Mouse (Mus musculus): ENCODE measurements around the gene Poc5.

Poc5 gene

GRCm38 (mm10) chr13:96431595-96432156, 43.6 kb downstream of the Poc5 start:
- CTCF ChIA-PET = interaction anchor here (1.8 kb wide), 1 partner anchor 161 kb away, joined by 9 read pairs; no protein-coding TSS in a partner anchor

GRCm38 (mm10) chr13:96432376-96432811, 44.3 kb downstream of the Poc5 start:
- CTCF ChIA-PET = no interaction called here

GRCm38 (mm10) chr13:96433041-96433440, 44.9 kb downstream of the Poc5 start:
- CTCF ChIA-PET = no interaction called here

- CTCF ChIA-PET = no interaction called here
Observed at GRCm38 (mm10) chr13:96433648-96434190, 45.6 kb downstream of the Poc5 start.

DNA sequence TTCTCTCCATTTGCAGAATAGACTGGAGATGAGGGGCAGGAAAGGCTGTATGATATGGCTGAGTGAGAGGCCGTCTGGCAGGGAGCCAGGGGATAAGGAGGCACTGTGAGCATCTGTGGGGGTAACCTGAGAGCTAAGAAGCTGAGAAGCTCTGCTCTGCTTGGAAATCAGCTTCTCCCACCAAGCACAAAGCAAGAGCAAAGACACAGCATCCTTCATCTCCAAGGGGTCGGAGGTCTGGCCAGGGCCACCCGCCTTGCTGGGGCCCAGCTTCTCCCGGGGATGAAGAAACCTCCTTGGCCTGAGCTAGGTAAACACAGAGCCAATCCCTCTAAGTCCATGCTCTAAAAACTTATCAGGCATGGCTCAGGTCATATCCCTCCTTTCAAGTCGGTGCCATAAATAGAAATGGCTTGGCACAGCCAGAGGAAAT, 46.8 kb downstream of the Poc5 start:
- CTCF ChIA-PET = no interaction called here

GRCm38 (mm10) chr13:96435793-96436192, 47.7 kb downstream of the Poc5 start:
- CTCF ChIA-PET = no interaction called here

DNA sequence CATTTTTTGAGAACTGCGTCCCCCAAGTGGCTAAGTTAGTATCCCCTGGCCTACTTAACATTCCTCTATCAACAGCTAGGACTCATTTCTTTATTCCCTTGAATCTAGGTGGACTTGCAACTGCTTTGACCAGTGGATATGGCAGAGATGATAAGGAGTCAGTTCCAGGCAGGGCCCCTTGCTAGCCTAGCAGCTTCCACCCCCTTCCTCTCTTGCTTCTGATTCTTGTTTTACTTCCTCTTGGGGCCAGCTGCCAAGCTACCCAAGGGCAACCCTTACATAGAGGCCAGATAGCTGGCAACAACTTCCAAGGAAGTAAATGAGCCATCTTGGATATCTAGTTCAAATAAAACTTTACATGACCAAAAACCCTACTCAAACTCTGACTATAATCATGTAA, 48.8 kb downstream of the Poc5 start:
- CTCF ChIA-PET = no interaction called here

- CTCF ChIA-PET = no interaction called here
Observed at GRCm38 (mm10) chr13:96440436-96440835, 52.3 kb downstream of the Poc5 start.

- CTCF ChIA-PET = no interaction called here
Observed at GRCm38 (mm10) chr13:96450205-96450856, 62.2 kb downstream of the Poc5 start.

GRCm38 (mm10) chr13:96450869-96451268, 62.8 kb downstream of the Poc5 start:
- CTCF ChIA-PET = no interaction called here

DNA sequence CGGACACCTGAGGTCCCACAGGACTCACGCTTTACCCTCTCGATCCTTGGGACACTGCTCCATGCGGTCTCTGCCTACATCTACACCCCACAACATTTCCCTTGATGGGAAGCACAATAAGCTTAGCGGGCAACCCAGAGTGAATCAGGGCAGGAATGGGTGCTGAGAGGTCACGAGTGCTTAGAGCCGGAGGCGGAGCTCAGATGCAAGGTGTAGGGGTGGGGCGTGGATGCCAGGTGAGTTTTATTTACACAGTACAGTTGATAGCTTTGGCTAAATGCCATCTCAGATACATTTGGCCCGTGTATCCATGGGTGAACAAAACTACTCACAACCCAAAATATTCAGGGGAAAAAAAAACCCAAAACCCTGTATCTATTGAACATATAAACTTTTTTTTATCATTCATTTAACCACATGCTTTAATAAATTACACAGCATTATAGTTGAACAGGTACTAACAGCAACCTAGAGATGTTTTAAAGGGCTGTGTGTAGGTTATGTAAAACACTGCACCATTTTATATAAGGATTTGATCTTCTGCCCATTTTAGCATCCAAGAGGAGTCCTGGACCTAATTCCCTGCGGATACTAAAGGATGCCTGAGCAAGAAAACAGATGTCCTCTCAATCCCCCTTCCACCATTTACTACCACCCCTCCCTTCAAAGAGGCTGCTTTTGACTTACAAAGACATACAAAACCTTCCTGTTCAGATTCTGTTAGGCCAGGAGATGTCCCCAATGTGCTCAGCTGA, 63.5 kb downstream of the Poc5 start:
- CTCF ChIA-PET = no interaction called here

DNA sequence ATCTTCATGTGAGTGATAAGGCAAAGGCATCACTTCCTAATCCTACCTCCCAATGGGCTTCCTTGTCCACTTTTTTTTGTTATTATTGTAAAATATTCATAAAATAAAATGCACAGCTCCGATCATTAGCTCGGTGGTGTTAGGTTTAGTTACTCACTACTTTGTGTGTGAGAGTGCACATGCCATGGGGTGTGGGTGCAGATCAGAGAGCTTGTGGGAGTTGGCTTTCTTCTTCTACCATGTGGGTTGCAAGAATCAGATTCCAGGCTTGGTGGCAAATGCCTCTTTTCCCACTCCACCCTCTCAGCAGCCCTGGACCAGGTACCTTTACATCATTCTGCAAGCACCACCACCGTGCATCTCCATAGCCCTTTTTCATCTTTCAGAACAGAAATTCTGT, 64.5 kb downstream of the Poc5 start:
- CTCF ChIA-PET = no interaction called here

DNA sequence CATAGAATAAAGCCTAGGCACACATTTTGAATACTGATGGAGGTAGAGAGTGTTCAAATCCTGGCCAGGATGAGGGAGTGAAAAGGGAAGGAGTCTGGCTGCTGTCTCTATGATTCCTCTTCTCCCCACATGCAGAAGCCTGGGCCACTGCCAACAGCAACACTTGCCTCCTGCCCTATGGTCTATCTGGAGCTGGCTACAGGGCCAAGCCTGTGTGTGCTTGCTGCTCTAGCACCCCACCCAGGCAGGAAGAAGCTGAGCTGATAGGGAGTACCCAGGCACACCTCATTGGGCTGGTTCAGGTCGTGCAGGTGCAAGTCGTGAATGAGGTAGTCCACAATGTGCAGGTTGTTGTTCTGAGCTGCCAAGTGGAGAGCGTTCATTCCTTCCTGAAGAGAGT, 66.2 kb downstream of the Poc5 start:
- CTCF ChIA-PET = no interaction called here

GRCm38 (mm10) chr13:96457566-96457965, 69.5 kb downstream of the Poc5 start:
- CTCF ChIA-PET = no interaction called here

- CTCF ChIA-PET = no interaction called here
Observed at GRCm38 (mm10) chr13:96458018-96458417, 69.9 kb downstream of the Poc5 start.

GRCm38 (mm10) chr13:96458606-96459005, 70.5 kb downstream of the Poc5 start:
- CTCF ChIA-PET = no interaction called here

DNA sequence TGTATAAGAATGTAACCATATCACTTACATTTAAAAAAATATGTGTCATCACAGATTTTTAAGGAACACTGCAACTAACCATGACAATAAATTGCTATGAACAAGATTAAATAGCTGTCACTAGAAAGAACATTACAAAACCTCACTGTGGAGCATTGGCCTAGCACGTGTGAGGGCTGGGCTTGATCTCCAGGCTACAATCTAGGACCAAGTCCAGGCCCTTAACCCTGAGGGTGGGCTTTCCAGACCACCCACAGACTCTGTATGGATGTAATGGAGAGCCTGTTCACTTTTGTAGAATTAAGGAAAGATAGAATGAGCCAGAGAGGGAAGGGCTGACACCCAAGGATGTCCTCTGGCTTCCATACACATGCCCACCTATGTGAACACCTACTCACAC, 74.5 kb downstream of the Poc5 start:
- CTCF ChIA-PET = no interaction called here

GRCm38 (mm10) chr13:96465315-96465714, 77.2 kb downstream of the Poc5 start:
- CTCF ChIA-PET = interaction anchor here (0.6 kb wide), 1 partner anchor 26 kb away, joined by 7 read pairs; no protein-coding TSS in a partner anchor

Measured in spleen, embryonic (tissue).